Mouse (Mus musculus): ENCODE results near the gene Ankrd50.

Gene Ankrd50

DNA sequence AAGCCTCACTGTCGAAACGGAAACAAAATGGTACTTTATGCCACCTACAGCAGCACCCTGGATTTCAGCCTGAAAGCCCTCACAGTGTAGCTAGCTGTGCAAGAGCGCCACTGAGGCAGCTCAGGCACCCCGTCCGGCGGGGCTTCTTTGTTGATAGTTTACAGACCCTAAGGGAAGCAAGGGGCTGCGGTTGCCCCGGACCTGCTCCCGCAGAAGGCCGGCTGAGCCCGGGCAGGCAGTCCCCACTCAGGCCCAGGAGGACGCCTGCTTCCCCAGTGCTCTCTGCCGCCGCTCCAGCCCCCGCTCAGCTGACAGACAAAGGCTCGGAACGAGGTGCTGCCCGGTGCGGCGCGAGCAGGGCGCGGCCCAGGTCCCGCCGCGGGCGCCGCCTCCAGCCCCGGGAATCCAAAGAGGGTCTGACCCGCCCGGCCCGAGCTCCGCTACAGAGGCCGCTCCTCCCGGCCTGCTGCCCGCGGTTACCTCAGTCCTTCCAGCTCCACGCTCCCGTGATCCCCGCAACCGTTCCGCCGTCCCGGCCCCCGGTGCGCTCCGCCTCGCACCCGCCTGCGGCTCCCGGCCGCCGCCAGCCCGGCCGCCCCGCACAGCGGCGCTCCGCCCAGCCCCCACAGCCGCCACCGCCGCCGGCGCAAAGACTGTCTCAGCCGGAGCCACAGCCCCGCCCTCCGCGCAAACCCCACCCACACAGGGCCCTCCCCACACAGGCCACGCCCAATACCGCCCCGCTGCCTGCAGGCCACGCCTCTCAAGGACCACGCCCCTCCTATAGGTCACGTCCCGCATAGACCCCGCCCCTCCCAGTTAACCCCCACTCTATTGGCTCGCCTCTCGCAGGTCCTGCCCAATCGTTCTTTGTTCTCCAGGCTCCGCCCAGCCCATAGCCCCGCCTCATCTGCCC is at the start of gene Ankrd50:
Ankrd50 (minus strand) TSS at position 654 of the 916 bp plus-strand sequence.
- DNase-seq (ENCODE audit: low read depth, low spot score): peak; percentile 98

- no peak for DNase-seq (ENCODE audit: low read depth, low spot score)
Measured at GRCm38 (mm10) chr3:38534245-38534644, 49.6 kb upstream of the Ankrd50 start.

- no peak for DNase-seq (ENCODE audit: low read depth, low spot score)
Measured at GRCm38 (mm10) chr3:38520426-38520825, 35.8 kb upstream of the Ankrd50 start.

- no peak for DNase-seq (ENCODE audit: low read depth, low spot score)
Measured at GRCm38 (mm10) chr3:38519971-38520370, 35.3 kb upstream of the Ankrd50 start.

DNA sequence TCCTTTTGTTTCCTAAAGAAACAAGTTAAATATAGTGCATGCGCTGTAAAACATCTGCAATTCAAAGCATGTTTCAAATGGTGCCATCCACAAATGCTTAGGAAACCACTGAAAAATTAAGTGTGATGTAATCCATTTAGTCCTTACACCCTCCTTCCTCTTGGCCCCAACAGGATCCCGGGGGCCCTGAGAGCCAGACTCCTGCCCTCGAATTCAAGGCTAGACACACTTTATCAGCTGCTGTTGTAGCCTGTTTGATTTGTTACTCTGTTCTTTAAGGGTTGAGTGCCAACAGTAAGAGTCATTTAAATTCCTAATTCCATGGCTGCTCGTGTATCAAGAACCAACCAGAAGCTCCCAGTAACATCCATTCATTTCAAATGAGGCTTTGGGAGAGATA is 19.0 kb upstream of the Ankrd50 start:
- DNase-seq (ENCODE audit: low read depth, low spot score): no peak

DNA sequence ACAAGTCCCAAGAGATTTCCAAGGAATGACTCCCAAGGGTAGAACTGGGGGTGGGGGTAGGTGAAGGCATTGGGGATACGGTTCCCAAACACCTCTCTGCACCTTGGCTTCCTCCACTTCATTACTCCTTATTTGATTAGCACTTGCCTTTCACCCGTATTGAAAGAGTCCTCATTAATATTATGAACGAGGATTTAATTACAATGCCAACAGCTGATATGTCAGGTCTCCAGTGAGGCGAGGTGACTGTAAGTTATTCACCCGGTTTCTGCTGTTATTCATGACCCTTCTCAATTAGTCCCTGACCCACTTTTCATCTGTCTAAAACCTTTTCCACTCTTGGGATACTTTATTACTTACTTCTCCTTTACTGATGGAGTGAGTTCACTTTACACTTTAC is 17.5 kb upstream of the Ankrd50 start:
- DNase-seq (ENCODE audit: low read depth, low spot score): no peak

GRCm38 (mm10) chr3:38501739-38502138 is 17.1 kb upstream of the Ankrd50 start:
- DNase-seq (ENCODE audit: low read depth, low spot score): no peak

DNA sequence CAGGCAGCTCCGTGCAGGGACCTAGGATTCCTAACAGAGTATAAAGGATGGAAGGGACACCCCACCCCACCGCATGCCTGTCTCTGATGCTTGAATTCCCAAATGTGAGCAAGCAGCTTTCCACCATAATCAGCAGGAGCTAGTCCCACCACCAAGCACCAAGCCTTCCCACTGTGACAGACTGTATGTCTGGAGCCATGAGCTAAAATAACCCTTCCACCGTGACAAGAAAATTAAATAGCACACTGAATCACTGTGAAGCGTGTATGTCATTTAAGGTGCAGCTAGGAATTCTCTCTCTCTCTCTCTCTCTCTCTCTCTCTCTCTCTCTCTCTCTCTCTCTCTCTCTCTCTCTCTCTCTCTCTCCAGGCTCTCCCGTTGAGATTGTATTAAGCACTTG is 16.7 kb upstream of the Ankrd50 start:
- DNase-seq (ENCODE audit: low read depth, low spot score): no peak

DNA sequence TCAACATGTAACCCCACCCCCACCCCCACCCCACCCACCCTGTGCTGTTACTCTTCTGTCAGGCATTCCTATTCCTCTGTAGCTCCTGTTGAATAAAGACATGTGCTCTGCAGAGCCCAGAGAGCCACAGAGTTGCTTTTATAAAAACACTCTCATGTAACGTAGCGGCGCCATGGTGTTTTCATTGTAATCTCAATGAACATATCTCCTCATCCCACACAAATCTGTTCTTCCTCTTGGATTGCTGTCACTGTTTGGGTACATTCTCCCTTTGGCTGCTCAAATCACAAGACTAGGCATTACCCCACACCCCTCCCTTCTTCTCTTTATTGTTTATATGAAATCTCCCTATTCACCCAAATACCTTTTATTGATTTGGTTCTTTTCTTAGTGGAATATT is 13.9 kb upstream of the Ankrd50 start:
- DNase-seq (ENCODE audit: low read depth, low spot score): no peak

DNA sequence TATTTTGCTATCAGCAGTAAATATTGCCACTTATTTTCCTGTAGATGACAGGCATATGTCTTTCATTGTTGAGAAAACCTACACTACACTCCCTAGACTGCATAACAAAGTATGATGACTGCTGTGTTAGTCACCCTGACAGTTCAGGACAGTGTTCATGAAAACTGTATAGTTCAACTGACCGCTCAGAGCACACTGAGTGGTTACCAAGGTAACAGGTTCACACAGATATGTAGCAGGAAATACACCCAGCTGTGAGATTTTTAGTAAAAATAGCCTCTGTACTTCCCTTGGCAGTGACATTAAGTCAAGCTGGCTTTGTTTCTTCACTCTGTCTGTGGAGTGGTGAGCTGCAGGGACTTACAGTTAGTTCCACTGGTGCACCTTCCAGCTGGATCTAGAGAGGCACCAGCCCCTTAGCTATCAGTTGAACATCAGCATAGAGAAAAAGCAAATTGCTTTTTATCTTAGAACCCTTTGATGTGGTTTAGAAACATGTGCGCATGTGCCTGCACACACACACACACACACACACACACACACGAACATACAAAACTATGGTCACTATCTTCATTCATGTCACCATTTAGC is 12.2 kb upstream of the Ankrd50 start:
- no peak for DNase-seq (ENCODE audit: low read depth, low spot score)

- DNase-seq (ENCODE audit: low read depth, low spot score): no peak
Measured at GRCm38 (mm10) chr3:38491702-38492101, 7.1 kb upstream of the Ankrd50 start.

GRCm38 (mm10) chr3:38491236-38491635 is 6.6 kb upstream of the Ankrd50 start:
- no peak for DNase-seq (ENCODE audit: low read depth, low spot score)

GRCm38 (mm10) chr3:38490720-38491119 is 6.1 kb upstream of the Ankrd50 start:
- DNase-seq (ENCODE audit: low read depth, low spot score): no peak

DNA sequence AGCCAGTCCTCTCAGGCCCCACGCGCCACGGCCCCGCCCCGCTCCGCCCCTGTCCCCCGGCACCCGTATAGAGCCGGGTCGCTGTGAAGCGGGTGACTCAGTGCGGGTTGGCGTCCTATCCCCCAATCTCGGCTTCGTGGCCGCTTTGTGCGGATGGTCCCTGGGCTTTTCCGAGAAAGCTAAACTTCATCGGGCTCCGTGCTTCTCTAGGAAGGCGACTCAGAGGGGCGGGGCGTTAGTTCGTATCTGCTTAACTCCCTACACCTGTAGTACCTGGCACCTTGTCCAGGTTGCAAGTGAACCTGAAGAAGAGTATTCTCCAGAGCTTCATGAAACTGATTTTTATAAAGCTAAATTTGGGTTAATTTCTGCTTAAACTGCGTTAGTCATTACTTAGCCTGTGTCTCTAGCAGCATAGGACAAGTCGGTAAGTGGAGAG is 482 bp upstream of the Ankrd50 start:
- no peak for DNase-seq (ENCODE audit: low read depth, low spot score)

DNA sequence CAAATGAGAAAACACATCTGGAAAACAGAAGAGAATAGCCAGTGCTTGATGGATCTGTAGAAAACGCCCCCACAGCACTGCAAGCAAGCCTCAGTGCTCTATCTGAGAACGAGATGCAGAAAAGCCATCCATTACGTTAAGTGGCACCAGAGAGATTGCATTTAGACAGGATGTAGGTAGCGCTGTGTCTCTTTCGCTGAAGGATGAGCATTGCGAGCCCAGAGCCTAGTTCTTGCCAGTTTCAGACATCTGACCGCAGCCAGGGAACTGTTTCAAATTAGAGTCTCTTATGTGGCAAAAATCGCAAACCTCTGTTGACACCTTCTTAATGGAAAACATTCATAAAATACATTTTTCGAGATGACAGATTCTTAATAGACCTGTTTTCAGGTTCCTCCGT is 1.1 kb downstream of the Ankrd50 start:
- DNase-seq (ENCODE audit: low read depth, low spot score): peak; percentile 11

GRCm38 (mm10) chr3:38482749-38483148 is 1.9 kb downstream of the Ankrd50 start:
- no peak for DNase-seq (ENCODE audit: low read depth, low spot score)

DNA sequence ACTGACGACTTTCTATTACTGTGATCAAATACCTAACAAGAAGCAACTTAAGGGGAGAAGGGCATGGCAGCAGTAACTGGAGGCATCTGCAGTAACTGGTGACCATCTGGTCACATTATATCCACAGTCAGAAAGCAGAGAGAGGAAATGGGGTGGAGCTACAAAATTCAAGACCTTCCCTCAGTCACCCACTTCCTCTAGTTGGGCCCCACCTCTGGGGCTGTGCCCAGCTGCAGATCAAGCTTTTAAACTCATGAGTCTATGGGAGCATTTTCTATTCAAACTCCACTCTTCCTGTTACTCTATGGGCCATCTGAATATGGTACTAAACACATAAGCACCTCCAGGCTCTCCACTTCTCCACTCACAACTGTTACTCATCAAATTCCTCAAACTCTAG is 3.5 kb downstream of the Ankrd50 start:
- no peak for DNase-seq (ENCODE audit: low read depth, low spot score)

GRCm38 (mm10) chr3:38477936-38478335 is 6.7 kb downstream of the Ankrd50 start:
- DNase-seq (ENCODE audit: low read depth, low spot score): no peak

DNA sequence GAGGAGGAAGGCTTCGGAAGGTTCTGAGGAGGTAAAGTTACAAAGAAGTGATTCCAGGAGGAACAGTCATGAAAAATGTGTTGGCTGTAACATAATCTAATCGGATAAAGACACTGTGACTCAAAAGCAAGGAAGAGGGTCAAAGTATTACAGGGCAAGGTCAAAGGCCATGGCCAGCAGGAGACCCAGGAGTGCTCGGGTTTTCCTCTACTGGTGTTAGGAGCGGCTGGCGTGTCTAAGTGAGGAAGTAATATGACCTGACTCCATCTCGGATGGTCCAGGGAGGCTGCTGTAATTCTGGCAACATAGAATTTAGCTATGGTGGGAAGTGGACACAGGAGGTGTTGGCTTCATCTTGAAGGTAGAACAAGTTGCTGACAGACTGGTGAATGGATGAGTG is 9.1 kb downstream of the Ankrd50 start:
- no peak for DNase-seq (ENCODE audit: low read depth, low spot score)

DNA sequence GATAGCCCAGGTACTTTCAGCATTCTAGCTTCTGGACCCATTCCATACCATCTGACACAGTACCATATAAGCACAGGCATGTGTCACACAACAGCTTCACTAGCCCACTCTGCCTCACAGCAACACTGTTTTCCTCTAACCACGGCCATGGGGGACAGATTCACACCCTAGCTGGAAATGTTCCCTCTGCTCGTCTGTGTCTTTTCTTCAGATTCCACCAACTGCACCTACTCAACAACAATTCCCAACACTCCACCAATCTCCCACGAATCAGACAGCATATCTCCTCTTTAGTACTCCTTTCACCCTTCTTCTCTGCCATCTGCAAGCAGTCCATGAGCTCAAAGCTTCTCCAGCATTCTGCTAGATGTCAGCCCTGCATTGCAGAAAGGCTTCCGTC is 11.5 kb downstream of the Ankrd50 start:
- no peak for DNase-seq (ENCODE audit: low read depth, low spot score)

- peak; percentile 27 for DNase-seq (ENCODE audit: low read depth, low spot score)
Measured at GRCm38 (mm10) chr3:38471516-38471915, 13.1 kb downstream of the Ankrd50 start.

DNA sequence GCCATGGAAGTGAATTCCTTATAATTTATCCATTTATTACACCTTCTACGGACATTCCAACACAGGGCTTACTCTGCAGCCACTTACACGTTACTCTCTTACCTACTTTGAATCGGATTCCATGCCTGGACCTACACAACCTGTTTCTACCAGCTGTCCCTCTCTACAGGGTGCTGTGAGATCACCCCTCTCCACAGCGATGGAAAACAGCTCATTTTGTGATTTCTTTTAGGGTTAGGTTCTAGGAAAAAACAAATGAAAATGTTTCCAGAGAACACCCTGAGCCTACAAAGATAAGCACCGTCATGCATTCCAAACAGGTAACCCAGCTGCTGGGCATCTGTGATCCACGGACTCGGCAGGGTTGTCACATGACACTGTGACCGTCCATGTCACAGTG is 16.5 kb downstream of the Ankrd50 start:
- DNase-seq (ENCODE audit: low read depth, low spot score): no peak

- DNase-seq (ENCODE audit: low read depth, low spot score): no peak
Measured at GRCm38 (mm10) chr3:38466880-38467405, 17.7 kb downstream of the Ankrd50 start.
